Mouse (Mus musculus) limb, embryonic 11.5 days (tissue): ENCODE data around the gene Otp. TPM values are rescaled to one million over a fixed set of nuclear protein-coding genes. Genes with fewer than 3 reads are reported as not detected.

Experiments
- ATAC-seq: fragments of 200-750 bp; cut with Nextera tagmentation; 2 replicates; pipeline ENCODE4 v1.8.0; 2017; ENCODE audit warnings: low read depth; ENCODE audit not compliant: insufficient number of reproducible peaks, low FRiP score, low TSS enrichment
- DNase-seq: peaks from one replicate; pipeline ENCODE4 v3.0.0-alpha.2; 2015; ENCODE audit warnings: low spot score
- H3K27ac ChIP-seq: fragments of 300-500 bp; sonication (generic); replicated peaks from 2 replicates; pipeline ENCODE4 v1.5.1; 2014; ENCODE audit warnings: low read depth, mild to moderate bottlenecking, low read length
- H3K27me3 ChIP-seq: fragments of 300-500 bp; sonication (generic); 2 replicates; pipeline ENCODE4 v1.6.1; 2014; ENCODE audit warnings: mild to moderate bottlenecking, low read length, mixed read lengths; ENCODE audit not compliant: control insufficient read depth, insufficient read depth
- H3K36me3 ChIP-seq: fragments of 300-500 bp; sonication (generic); 2 replicates; pipeline ENCODE4 v1.6.1; 2014; ENCODE audit warnings: mild to moderate bottlenecking, low read length, moderate library complexity, mixed read lengths; ENCODE audit not compliant: control insufficient read depth, insufficient read depth
- H3K4me1 ChIP-seq: fragments of 300-500 bp; sonication (generic); 2 replicates; pipeline ENCODE4 v1.6.1; 2014; ENCODE audit warnings: low read length, mixed read lengths; ENCODE audit not compliant: control insufficient read depth, insufficient read depth
- H3K4me2 ChIP-seq: fragments of 300-500 bp; sonication (generic); 2 replicates; pipeline ENCODE4 v1.6.1; 2014; ENCODE audit warnings: low read depth, mild to moderate bottlenecking, moderate library complexity; ENCODE audit not compliant: severe bottlenecking
- H3K4me3 ChIP-seq: fragments of 300-500 bp; sonication (generic); 2 replicates; pipeline ENCODE4 v1.5.1; 2014; ENCODE audit warnings: low read depth, low read length
- H3K9ac ChIP-seq: fragments of 300-500 bp; sonication (generic); 2 replicates; pipeline ENCODE4 v1.6.1; 2014; ENCODE audit warnings: mild to moderate bottlenecking, low read length
- H3K9me3 ChIP-seq: fragments of 300-500 bp; sonication (generic); 2 replicates; pipeline ENCODE4 v1.6.1; 2016; ENCODE audit warnings: low read length; ENCODE audit not compliant: control insufficient read depth
- WGBS: fragments of 180-500 bp; shearing (Covaris S2); extraction: QIAGEN DNeasy Blood & Tissue Kit; methylation state at CpG from one replicate; pipeline ENCODE4 v1.1.7; 2014; 5-methylcytosine and 5-hydroxymethylcytosine counted together
- polyA plus RNA-seq: library from polyadenylated mRNA; unstranded; fragments of >200 nt; fragmentation: Nextera tagmentation; extraction: Ambion mirVana; gene quantifications from 2 replicates; pipeline ENCODE4 v1.2.1, GENCODE M21; 2014

The Otp gene
- polyA plus RNA-seq, 1 experiment from 2014 or later: not detected

- H3K36me3 ChIP-seq: no peaks in the 10 kb centered on the region
- no peak overlapping the region for H3K9ac ChIP-seq
- H3K4me1 ChIP-seq: no peaks in the 10 kb centered on the region
- no peak overlapping the region for H3K4me3 ChIP-seq
- 54% methylated on average over 13 of the region's 13 CpGs for WGBS
- no peaks in the 10 kb centered on the region for H3K9me3 ChIP-seq
- no peaks in the 10 kb centered on the region for H3K27me3 ChIP-seq
- ATAC-seq: no peak
- no peak overlapping the region for H3K27ac ChIP-seq
- H3K4me2 ChIP-seq: no peak overlapping the region
- DNase-seq: no peak
Measured at GRCm38 (mm10) chr13:94849351-94849750, 26.1 kb upstream of the Otp start.

GRCm38 (mm10) chr13:94858016-94858575, 17.3 kb upstream of the Otp start:
- H3K9me3 ChIP-seq: no peaks in the 10 kb centered on the region
- H3K4me2 ChIP-seq: no peak overlapping the region
- no peaks in the 10 kb centered on the region for H3K36me3 ChIP-seq
- no peak overlapping the region for H3K4me3 ChIP-seq
- DNase-seq (no peak), ATAC-seq (no peak)
- no peaks in the 10 kb centered on the region for H3K27me3 ChIP-seq
- no peak overlapping the region for H3K27ac ChIP-seq
- H3K9ac ChIP-seq: no peak overlapping the region
- WGBS: 71% methylated on average over 8 of the region's 8 CpGs
- H3K4me1 ChIP-seq: 0 out of 2 replicates have a peak, but pooled peaks cover 2% of the 10 kb centered on the region

GRCm38 (mm10) chr13:94859256-94859655, 16.1 kb upstream of the Otp start:
- H3K27me3 ChIP-seq: no peaks in the 10 kb centered on the region
- H3K9ac ChIP-seq: no peak overlapping the region
- 81% methylated on average over 8 of the region's 8 CpGs for WGBS
- DNase-seq: no peak
- no peaks in the 10 kb centered on the region for H3K36me3 ChIP-seq
- no peak overlapping the region for H3K4me3 ChIP-seq
- H3K9me3 ChIP-seq: no peaks in the 10 kb centered on the region
- H3K4me1 ChIP-seq: 0 out of 2 replicates have a peak, but pooled peaks cover 2% of the 10 kb centered on the region
- ATAC-seq: no peak
- H3K4me2 ChIP-seq: no peak overlapping the region
- no peak overlapping the region for H3K27ac ChIP-seq

DNA sequence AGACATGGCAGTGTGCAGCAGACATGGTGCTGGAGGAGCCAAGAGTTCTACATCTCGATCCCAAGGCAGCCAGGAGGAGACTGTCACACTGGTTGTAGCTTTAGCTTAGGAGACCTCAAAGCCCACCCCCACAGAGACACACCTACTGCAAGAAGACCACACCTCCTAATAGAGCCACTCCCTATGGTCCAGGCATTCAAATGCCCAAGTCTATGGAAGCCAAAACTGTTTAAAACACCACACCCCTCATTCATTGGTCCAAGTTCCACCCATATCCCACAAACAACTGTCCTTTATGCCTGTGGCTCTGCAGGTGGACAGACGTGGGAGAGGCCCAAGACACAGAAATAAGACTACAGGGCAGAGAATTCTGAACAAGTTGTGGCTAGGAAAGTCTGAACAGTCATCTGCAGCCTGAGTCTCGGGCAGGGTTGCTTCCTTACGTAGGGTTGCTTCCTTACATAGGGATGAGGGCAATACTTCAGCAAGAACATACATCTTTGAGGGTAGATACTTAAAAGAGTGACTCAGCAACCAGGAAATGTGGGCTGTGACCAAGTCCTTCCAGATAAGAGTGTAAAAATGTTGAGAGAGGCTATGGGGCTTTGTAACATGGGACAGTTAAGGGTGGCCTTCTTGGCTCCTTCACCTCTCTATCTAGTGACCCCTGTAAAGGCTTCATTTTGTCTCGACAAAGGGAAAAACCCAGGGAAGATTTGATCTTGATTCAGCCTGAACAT, 12.7 kb upstream of the Otp start:
- Histone ChIP-seq H3K27ac (no peak overlapping the region), H3K9me3 (no peaks in the 10 kb centered on the region), H3K4me2 (no peak overlapping the region), H3K36me3 (no peaks in the 10 kb centered on the region), H3K9ac (no peak overlapping the region), H3K27me3 (peaks cover 15% of the 10 kb centered on the region), H3K4me1 (no peaks in the 10 kb centered on the region), H3K4me3 (no peak overlapping the region)
- 79% methylated on average over 5 of the region's 5 CpGs for WGBS
- ATAC-seq (no peak), DNase-seq (no peak)

DNA sequence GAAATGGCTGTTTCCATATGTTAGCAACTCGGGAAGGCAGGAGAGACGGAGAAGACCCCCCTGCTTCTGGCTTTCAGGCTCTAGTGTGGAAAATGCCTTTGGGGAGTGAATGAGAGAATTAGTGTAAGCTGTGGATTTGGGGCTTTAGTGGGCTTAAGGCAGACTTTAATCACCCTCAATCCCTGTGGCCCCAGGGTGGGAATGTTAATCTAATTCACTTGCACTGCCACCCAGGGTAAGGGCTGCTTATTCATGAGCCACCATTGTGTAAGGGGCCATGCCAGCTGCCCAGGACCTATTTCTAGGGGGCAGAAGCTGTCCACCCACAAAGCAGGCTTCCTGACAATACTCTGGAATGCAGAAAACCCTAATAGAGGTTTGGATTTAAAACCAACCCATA, 8.5 kb upstream of the Otp start:
- DNase-seq (no peak), ATAC-seq (no peak)
- H3K4me1 ChIP-seq: 0 out of 2 replicates have a peak, but pooled peaks cover 3% of the 10 kb centered on the region
- H3K4me3 ChIP-seq: no peak overlapping the region
- no peak overlapping the region for H3K27ac ChIP-seq
- no peak overlapping the region for H3K4me2 ChIP-seq
- WGBS: 31% methylated on average over 2 of the region's 2 CpGs
- H3K27me3 ChIP-seq: peaks cover 49% of the 10 kb centered on the region
- no peaks in the 10 kb centered on the region for H3K9me3 ChIP-seq
- H3K36me3 ChIP-seq: no peaks in the 10 kb centered on the region
- no peak overlapping the region for H3K9ac ChIP-seq

- Histone ChIP-seq H3K4me1 (0 out of 2 replicates have a peak, but pooled peaks cover 3% of the 10 kb centered on the region), H3K4me3 (no peak overlapping the region), H3K9ac (no peak overlapping the region), H3K27ac (no peak overlapping the region), H3K4me2 (no peak overlapping the region), H3K9me3 (no peaks in the 10 kb centered on the region), H3K27me3 (peaks cover 56% of the 10 kb centered on the region), H3K36me3 (no peaks in the 10 kb centered on the region)
- WGBS: 44% methylated on average over 4 of the region's 4 CpGs
- ATAC-seq (no peak), DNase-seq (no peak)
Measured at GRCm38 (mm10) chr13:94867772-94868171, 7.6 kb upstream of the Otp start.

- H3K4me1 ChIP-seq: peaks cover 8% of the 10 kb centered on the region; the same call in 1 of the 2 replicates
- H3K9me3 ChIP-seq: no peaks in the 10 kb centered on the region
- H3K27me3 ChIP-seq: peaks cover 63% of the 10 kb centered on the region
- under 1% methylated on average over 33 of the region's 35 CpGs for WGBS
- peak overlapping the region; percentile 22 for H3K4me3 ChIP-seq
- H3K27ac ChIP-seq: no peak overlapping the region
- H3K36me3 ChIP-seq: no peaks in the 10 kb centered on the region
- peak overlapping the region; percentile 56 for H3K4me2 ChIP-seq
- ATAC-seq (peak; percentile 61), DNase-seq (peak; percentile 81)
- H3K9ac ChIP-seq: no peak overlapping the region; the same call in 1 of the 2 replicates
Measured at GRCm38 (mm10) chr13:94868478-94868950, 6.9 kb upstream of the Otp start.

DNA sequence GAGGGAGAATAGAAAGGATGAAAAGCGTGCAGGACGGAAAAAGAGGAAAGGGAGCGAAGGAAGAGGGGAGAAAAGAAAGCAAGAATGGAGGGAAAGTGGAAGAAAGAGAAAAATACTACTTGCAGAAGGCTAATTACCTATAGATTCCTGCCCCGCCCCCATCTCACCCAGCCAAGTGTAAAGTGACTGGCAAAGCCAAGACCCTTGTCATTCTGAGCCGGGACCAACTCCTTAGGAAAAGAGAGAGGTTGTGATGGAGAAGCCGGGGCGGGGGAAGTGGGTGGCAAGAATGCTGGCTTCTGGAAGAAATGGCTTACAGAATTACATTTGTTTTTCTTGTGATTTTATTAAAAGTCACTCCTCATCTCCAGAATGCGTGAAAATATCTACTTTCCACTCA, 5.9 kb upstream of the Otp start:
- Histone ChIP-seq H3K27ac (no peak overlapping the region), H3K4me1 (peaks cover 10% of the 10 kb centered on the region; the same call in 1 of the 2 replicates), H3K4me2 (peak overlapping the region; percentile 56; the same call in 1 of the 2 replicates), H3K9ac (no peak overlapping the region), H3K9me3 (no peaks in the 10 kb centered on the region), H3K27me3 (peaks cover 72% of the 10 kb centered on the region), H3K36me3 (no peaks in the 10 kb centered on the region), H3K4me3 (no peak overlapping the region)
- WGBS: under 1% methylated on average over 8 of the region's 8 CpGs
- peak; percentile 59 for DNase-seq
- ATAC-seq: no peak
